Mouse (Mus musculus): Measurements from ENCODE around the gene Edem3.

- no peak for TF ChIP-seq CTCF (IDR thresholded peaks at IDR 0.05; ENCODE audit: extremely low read depth, insufficient read depth, low read length)
- TF ChIP-seq POLR2A (IDR thresholded peaks at IDR 0.05; ENCODE audit: extremely low read depth, insufficient read depth, low read length), result no peak
Observed at GRCm38 (mm10) chr1:151728141-151728540, 27.0 kb upstream of the Edem3 start.

Measured in cortical plate, adult 2 months (tissue).